Mouse (Mus musculus): ENCODE measurements around the gene Fat3.
A peak's percentile ranks its signal among the peaks of the same experiment; 100 is the strongest.

- TF ChIP-seq CTCF (IDR thresholded peaks at IDR 0.05; ENCODE audit: borderline replicate concordance, insufficient read depth, low read depth, low read length) = peak; percentile 31; the same call in 1 of the 2 replicates
- TF ChIP-seq POLR2A (IDR thresholded peaks at IDR 0.05; ENCODE audit: borderline replicate concordance, insufficient read depth, low read length) = no peak
These were observed 581.6 kb downstream of the Fat3 start for GRCm38 (mm10) chr9:15919373-15920005.

Data from cerebellum, adult 2 months (tissue).